Mouse (Mus musculus) erythroblast, embryonic 14.5 days (primary cell): Measurements from ENCODE around the gene Ggcx. TPM values are rescaled to one million over a fixed set of nuclear protein-coding genes. Genes with fewer than 3 reads are reported as not detected.
"Not testable (repeated sequence)": the region's sequence is repeated elsewhere in the genome, so short reads cannot be mapped to it uniquely, and the experiment has no call there.

Source experiments
- H3K27me3 ChIP-seq: 2 replicates; pipeline ENCODE4 v1.6.1; 2012; ENCODE audit warnings: inconsistent platforms; ENCODE audit not compliant: control insufficient read depth
- H3K36me3 ChIP-seq: 2 replicates; pipeline ENCODE4 v1.6.1; 2012; ENCODE audit warnings: mild to moderate bottlenecking, inconsistent platforms; ENCODE audit not compliant: control insufficient read depth
- H3K4me1 ChIP-seq: 2 replicates; pipeline ENCODE4 v1.6.1; 2012; ENCODE audit warnings: inconsistent platforms; ENCODE audit not compliant: control insufficient read depth
- H3K4me3 ChIP-seq: replicated peaks from 2 replicates; pipeline ENCODE3; 2012; ENCODE audit warnings: moderate library complexity, mild to moderate bottlenecking, inconsistent platforms
- H3K9me3 ChIP-seq: 2 replicates; pipeline ENCODE4 v1.6.1; 2012; ENCODE audit warnings: low read length, inconsistent platforms, mixed read lengths; ENCODE audit not compliant: control insufficient read depth
- GATA1 ChIP-seq: IDR thresholded peaks from 2 replicates; pipeline ENCODE4 v1.6.1; 2012; ENCODE audit warnings: low read length, inconsistent platforms, mixed read lengths
- TAL1 ChIP-seq: IDR thresholded peaks from 3 replicates; pipeline ENCODE4 v1.6.1; 2012; ENCODE audit warnings: low read length, inconsistent platforms, mixed read lengths
- polyA plus RNA-seq: library from polyadenylated mRNA; stranded (reverse); fragments of >175 nt; gene quantifications from 2 replicates; pipeline ENCODE4 v1.2.3, GENCODE M21; 2012

Gene Ggcx
- polyA plus RNA-seq, 1 experiment: 0.09 TPM

- no peak for TF ChIP-seq GATA1
- TF ChIP-seq TAL1: no peak
- Histone ChIP-seq H3K27me3 (no peaks in the 10 kb centered on the region), H3K4me3 (no peak overlapping the region), H3K4me1 (peaks cover 15% of the 10 kb centered on the region), H3K9me3 (no peaks in the 10 kb centered on the region), H3K36me3 (peaks cover 94% of the 10 kb centered on the region)
These were observed 18.0 kb downstream of the Ggcx start for GRCm38 (mm10) chr6:72432153-72432552.

- Histone ChIP-seq H3K4me3 (peak overlapping the region; percentile 74), H3K9me3 (no peaks in the 10 kb centered on the region), H3K4me1 (peaks cover 45% of the 10 kb centered on the region), H3K36me3 (peaks cover 51% of the 10 kb centered on the region), H3K27me3 (no peaks in the 10 kb centered on the region)
- no peak for TF ChIP-seq GATA1
- TF ChIP-seq TAL1: no peak
These were observed 24.1 kb downstream of the Ggcx start for GRCm38 (mm10) chr6:72438226-72438625.

GRCm38 (mm10) chr6:72438862-72439354, 24.8 kb downstream of the Ggcx start:
- Histone ChIP-seq H3K27me3 (no peaks in the 10 kb centered on the region), H3K36me3 (peaks cover 44% of the 10 kb centered on the region), H3K9me3 (no peaks in the 10 kb centered on the region), H3K4me1 (peaks cover 45% of the 10 kb centered on the region), H3K4me3 (peak overlapping the region; percentile 74)
- no peak for TF ChIP-seq GATA1
- TF ChIP-seq TAL1: no peak

- TF ChIP-seq GATA1 (no peak), TAL1 (no peak)
- no peaks in the 10 kb centered on the region for H3K27me3 ChIP-seq
- H3K4me3 ChIP-seq: peak within 1 kb of the TSS; percentile 74
- H3K9me3 ChIP-seq: no peaks in the 10 kb centered on the region
- H3K4me1 ChIP-seq: peaks cover 45% of the 10 kb centered on the region
- H3K36me3 ChIP-seq: peaks cover 38% of the 10 kb centered on the region
These were observed 25.5 kb downstream of the Ggcx start, which contains the start of gene Mat2a for GRCm38 (mm10) chr6:72439355-72440185. Gene Mat2a (minus strand): TSS chr6:72439558.

GRCm38 (mm10) chr6:72440186-72440990, 26.3 kb downstream of the Ggcx start:
- TF ChIP-seq GATA1: no peak
- no peak for TF ChIP-seq TAL1
- Histone ChIP-seq H3K27me3 (no peaks in the 10 kb centered on the region), H3K9me3 (no peaks in the 10 kb centered on the region), H3K36me3 (peaks cover 29% of the 10 kb centered on the region), H3K4me1 (peaks cover 41% of the 10 kb centered on the region), H3K4me3 (peak overlapping the region; percentile 74)

GRCm38 (mm10) chr6:72442921-72443604, 29.0 kb downstream of the Ggcx start:
- Histone ChIP-seq H3K4me3 (no peak overlapping the region), H3K27me3 (no peaks in the 10 kb centered on the region), H3K36me3 (peaks cover 3% of the 10 kb centered on the region), H3K4me1 (peaks cover 31% of the 10 kb centered on the region), H3K9me3 (no peaks in the 10 kb centered on the region)
- TF ChIP-seq TAL1: no peak

GRCm38 (mm10) chr6:72445011-72445410, 30.9 kb downstream of the Ggcx start:
- H3K9me3 ChIP-seq: no peaks in the 10 kb centered on the region
- TF ChIP-seq TAL1 (no peak), GATA1 (no peak)
- H3K4me3 ChIP-seq: no peak overlapping the region
- H3K27me3 ChIP-seq: no peaks in the 10 kb centered on the region
- H3K4me1 ChIP-seq: peaks cover 25% of the 10 kb centered on the region
- no peaks in the 10 kb centered on the region for H3K36me3 ChIP-seq

- peaks cover 16% of the 10 kb centered on the region for H3K4me1 ChIP-seq
- H3K4me3 ChIP-seq: no peak overlapping the region
- no peaks in the 10 kb centered on the region for H3K36me3 ChIP-seq
- H3K27me3 ChIP-seq: no peaks in the 10 kb centered on the region
- no peaks in the 10 kb centered on the region for H3K9me3 ChIP-seq
- TF ChIP-seq GATA1: no peak
- TF ChIP-seq TAL1: no peak
These were observed 33.4 kb downstream of the Ggcx start for GRCm38 (mm10) chr6:72447487-72447886.

GRCm38 (mm10) chr6:72451778-72452177, 37.7 kb downstream of the Ggcx start:
- H3K4me3 ChIP-seq, H3K36me3 ChIP-seq, H3K9me3 ChIP-seq, H3K27me3 ChIP-seq: not testable (repeated sequence)
- H3K4me1 ChIP-seq: peaks cover 49% of the 10 kb centered on the region
